Mouse (Mus musculus) forebrain, embryonic 15.5 days (tissue): ENCODE data around the gene Gab1. TPM values are rescaled to one million over a fixed set of nuclear protein-coding genes. Genes with fewer than 3 reads are reported as not detected.

ENCODE experiments used
- ATAC-seq: fragments of 200-750 bp; cut with Nextera tagmentation; replicated peaks from 2 replicates; pipeline ENCODE4 v1.8.0; 2017; ENCODE audit warnings: mild to moderate bottlenecking, moderate TSS enrichment, moderate library complexity
- H3K27ac ChIP-seq: fragments of 300-500 bp; sonication (generic); replicated peaks from 2 replicates; pipeline ENCODE4 v1.5.1; 2015; ENCODE audit warnings: mild to moderate bottlenecking, inconsistent platforms
- H3K27me3 ChIP-seq: fragments of 300-500 bp; sonication (generic); 2 replicates; pipeline ENCODE4 v1.6.1; 2015; ENCODE audit warnings: inconsistent platforms
- H3K36me3 ChIP-seq: fragments of 300-500 bp; sonication (generic); 2 replicates; pipeline ENCODE4 v1.6.1; 2015; ENCODE audit warnings: mild to moderate bottlenecking, inconsistent platforms
- H3K4me1 ChIP-seq: fragments of 300-500 bp; sonication (generic); 2 replicates; pipeline ENCODE4 v1.6.1; 2015; ENCODE audit warnings: inconsistent platforms
- H3K4me2 ChIP-seq: fragments of 300-500 bp; sonication (generic); replicated peaks from 2 replicates; pipeline ENCODE4 v1.6.1; 2015; ENCODE audit warnings: mild to moderate bottlenecking, inconsistent platforms
- H3K4me3 ChIP-seq: fragments of 300-500 bp; sonication (generic); 2 replicates; pipeline ENCODE4 v1.5.1; 2015; ENCODE audit warnings: mild to moderate bottlenecking, inconsistent platforms
- H3K9ac ChIP-seq: fragments of 300-500 bp; sonication (generic); replicated peaks from 2 replicates; pipeline ENCODE4 v1.6.1; 2015; ENCODE audit warnings: mild to moderate bottlenecking, inconsistent platforms
- H3K9me3 ChIP-seq: fragments of 300-500 bp; sonication (generic); 2 replicates; pipeline ENCODE4 v1.6.1; 2016; ENCODE audit warnings: inconsistent platforms
- WGBS: fragments of 180-500 bp; shearing (Covaris S2); methylation state at CpG from one replicate; pipeline ENCODE4 v1.1.7; 2015; ENCODE audit warnings: mixed read lengths; 5-methylcytosine and 5-hydroxymethylcytosine counted together
- polyA plus RNA-seq: library from polyadenylated mRNA; unstranded; fragments of >200 nt; fragmentation: Nextera tagmentation; extraction: Ambion mirVana; gene quantifications from 2 replicates; pipeline ENCODE4 v1.2.1, GENCODE M21; 2015

Gene Gab1
- polyA plus RNA-seq, 1 experiment from 2014 or later = 12.0 TPM

GRCm38 (mm10) chr8:80870535-80871204 lies 9.6 kb downstream of the Gab1 start:
- no peaks in the 10 kb centered on the region for H3K36me3 ChIP-seq

GRCm38 (mm10) chr8:80869881-80870328 lies 10.4 kb downstream of the Gab1 start:
- H3K9ac ChIP-seq = no peak overlapping the region
- H3K9me3 ChIP-seq = no peaks in the 10 kb centered on the region
- H3K27me3 ChIP-seq = no peaks in the 10 kb centered on the region
- 14% methylated on average over 11 of the region's 11 CpGs for WGBS
- ATAC-seq = peak; percentile 59
- H3K4me2 ChIP-seq = no peak overlapping the region
- H3K36me3 ChIP-seq = no peaks in the 10 kb centered on the region
- peaks cover 61% of the 10 kb centered on the region for H3K4me1 ChIP-seq
- peak overlapping the region; percentile 67 for H3K27ac ChIP-seq
- H3K4me3 ChIP-seq = no peak overlapping the region

More at GRCm38 (mm10) chr8:80870535-80871204, 9.6 kb downstream of the Gab1 start:
- no peak for ATAC-seq
- no peaks in the 10 kb centered on the region for H3K9me3 ChIP-seq
- no peak overlapping the region for H3K4me3 ChIP-seq
- H3K4me1 ChIP-seq = peaks cover 56% of the 10 kb centered on the region
- no peaks in the 10 kb centered on the region for H3K27me3 ChIP-seq
- WGBS = 77% methylated on average over 9 of the region's 9 CpGs
- no peak overlapping the region for H3K4me2 ChIP-seq
- H3K27ac ChIP-seq = peak overlapping the region; percentile 67
- no peak overlapping the region for H3K9ac ChIP-seq

- ATAC-seq = no peak
- Histone ChIP-seq H3K9me3 (no peaks in the 10 kb centered on the region), H3K4me3 (no peak overlapping the region), H3K4me2 (no peak overlapping the region), H3K36me3 (no peaks in the 10 kb centered on the region), H3K27me3 (no peaks in the 10 kb centered on the region), H3K9ac (no peak overlapping the region), H3K27ac (peak overlapping the region; percentile 67; the same call in 1 of the 2 replicates), H3K4me1 (peaks cover 62% of the 10 kb centered on the region)
- WGBS = 66% methylated on average over 11 of the region's 11 CpGs
Measured at GRCm38 (mm10) chr8:80868801-80869323, 11.5 kb downstream of the Gab1 start.

GRCm38 (mm10) chr8:80868006-80868702 lies 12.2 kb downstream of the Gab1 start:
- no peaks in the 10 kb centered on the region for H3K9me3 ChIP-seq
- no peak for ATAC-seq
- no peak overlapping the region for H3K27ac ChIP-seq
- no peaks in the 10 kb centered on the region for H3K36me3 ChIP-seq
- no peaks in the 10 kb centered on the region for H3K27me3 ChIP-seq
- 90% methylated on average over 12 of the region's 12 CpGs for WGBS
- no peak overlapping the region for H3K4me3 ChIP-seq
- H3K4me1 ChIP-seq = peaks cover 61% of the 10 kb centered on the region
- no peak overlapping the region for H3K9ac ChIP-seq
- no peak overlapping the region for H3K4me2 ChIP-seq

GRCm38 (mm10) chr8:80867598-80867997 lies 12.7 kb downstream of the Gab1 start:
- Histone ChIP-seq H3K4me1 (peaks cover 56% of the 10 kb centered on the region), H3K9ac (no peak overlapping the region), H3K4me3 (no peak overlapping the region), H3K27ac (no peak overlapping the region), H3K4me2 (no peak overlapping the region), H3K36me3 (no peaks in the 10 kb centered on the region), H3K27me3 (no peaks in the 10 kb centered on the region), H3K9me3 (no peaks in the 10 kb centered on the region)
- WGBS = 87% methylated on average over 3 of the region's 3 CpGs
- no peak for ATAC-seq

- Histone ChIP-seq H3K4me1 (peaks cover 37% of the 10 kb centered on the region), H3K36me3 (no peaks in the 10 kb centered on the region), H3K9me3 (no peaks in the 10 kb centered on the region), H3K27me3 (no peaks in the 10 kb centered on the region), H3K27ac (peak overlapping the region; percentile 44; the same call in 1 of the 2 replicates), H3K4me2 (no peak overlapping the region), H3K4me3 (no peak overlapping the region), H3K9ac (no peak overlapping the region)
- 46% methylated on average over 8 of the region's 8 CpGs for WGBS
- peak; percentile 48 for ATAC-seq
Measured at GRCm38 (mm10) chr8:80865181-80865784, 15.0 kb downstream of the Gab1 start.

- Histone ChIP-seq H3K36me3 (no peaks in the 10 kb centered on the region), H3K27me3 (no peaks in the 10 kb centered on the region), H3K9ac (no peak overlapping the region), H3K27ac (no peak overlapping the region), H3K9me3 (no peaks in the 10 kb centered on the region), H3K4me2 (no peak overlapping the region), H3K4me1 (peaks cover 23% of the 10 kb centered on the region), H3K4me3 (no peak overlapping the region)
- 89% methylated on average over 5 of the region's 5 CpGs for WGBS
- ATAC-seq = no peak
Measured at GRCm38 (mm10) chr8:80863393-80863792, 16.9 kb downstream of the Gab1 start.

- Histone ChIP-seq H3K27ac (no peak overlapping the region), H3K9ac (no peak overlapping the region), H3K4me2 (no peak overlapping the region), H3K9me3 (no peaks in the 10 kb centered on the region), H3K36me3 (no peaks in the 10 kb centered on the region), H3K27me3 (no peaks in the 10 kb centered on the region), H3K4me3 (no peak overlapping the region), H3K4me1 (peaks cover 15% of the 10 kb centered on the region)
- no peak for ATAC-seq
- 97% methylated on average over 26 of the region's 26 CpGs for WGBS
Measured at GRCm38 (mm10) chr8:80859180-80859775, 21.0 kb downstream of the Gab1 start.

GRCm38 (mm10) chr8:80857851-80858367 lies 22.4 kb downstream of the Gab1 start:
- Histone ChIP-seq H3K9me3 (no peaks in the 10 kb centered on the region), H3K4me3 (no peak overlapping the region), H3K27ac (no peak overlapping the region), H3K4me2 (no peak overlapping the region), H3K36me3 (no peaks in the 10 kb centered on the region), H3K27me3 (no peaks in the 10 kb centered on the region), H3K9ac (no peak overlapping the region), H3K4me1 (peaks cover 24% of the 10 kb centered on the region)
- no peak for ATAC-seq
- 91% methylated on average over 12 of the region's 12 CpGs for WGBS

- H3K27ac ChIP-seq = peak overlapping the region; percentile 39; the same call in 1 of the 2 replicates
- no peak for ATAC-seq
Measured at GRCm38 (mm10) chr8:80857128-80857527, 23.2 kb downstream of the Gab1 start.

GRCm38 (mm10) chr8:80856606-80857005 lies 23.7 kb downstream of the Gab1 start:
- peak overlapping the region; percentile 39; the same call in 1 of the 2 replicates for H3K27ac ChIP-seq
- no peak overlapping the region for H3K9ac ChIP-seq
- peak; percentile 78 for ATAC-seq
- H3K27me3 ChIP-seq = no peaks in the 10 kb centered on the region
- 14% methylated on average over 6 of the region's 6 CpGs for WGBS
- no peaks in the 10 kb centered on the region for H3K9me3 ChIP-seq
- H3K4me3 ChIP-seq = no peak overlapping the region
- 0 out of 2 replicates have a peak overlapping the region, but pooled peaks have one; percentile 11 for H3K4me2 ChIP-seq
- peaks cover 26% of the 10 kb centered on the region for H3K4me1 ChIP-seq
- H3K36me3 ChIP-seq = no peaks in the 10 kb centered on the region

More at GRCm38 (mm10) chr8:80857128-80857527, 23.2 kb downstream of the Gab1 start:
- H3K4me2 ChIP-seq = no peak overlapping the region
- H3K36me3 ChIP-seq = no peaks in the 10 kb centered on the region
- H3K4me1 ChIP-seq = peaks cover 26% of the 10 kb centered on the region
- no peak overlapping the region for H3K9ac ChIP-seq
- no peaks in the 10 kb centered on the region for H3K27me3 ChIP-seq
- H3K4me3 ChIP-seq = no peak overlapping the region
- WGBS = 45% methylated on average over 3 of the region's 3 CpGs
- no peaks in the 10 kb centered on the region for H3K9me3 ChIP-seq
